Mouse (Mus musculus) frontal cortex, postnatal 14 days (tissue): Measurements from ENCODE around the gene Axin2.

Source experiments
- DNase-seq, 2 experiments: peaks; one replicate each; pipeline ENCODE4 v3.0.0; 2022; ENCODE audit warnings: low spot score in 2 of 2

Axin2 gene

DNA sequence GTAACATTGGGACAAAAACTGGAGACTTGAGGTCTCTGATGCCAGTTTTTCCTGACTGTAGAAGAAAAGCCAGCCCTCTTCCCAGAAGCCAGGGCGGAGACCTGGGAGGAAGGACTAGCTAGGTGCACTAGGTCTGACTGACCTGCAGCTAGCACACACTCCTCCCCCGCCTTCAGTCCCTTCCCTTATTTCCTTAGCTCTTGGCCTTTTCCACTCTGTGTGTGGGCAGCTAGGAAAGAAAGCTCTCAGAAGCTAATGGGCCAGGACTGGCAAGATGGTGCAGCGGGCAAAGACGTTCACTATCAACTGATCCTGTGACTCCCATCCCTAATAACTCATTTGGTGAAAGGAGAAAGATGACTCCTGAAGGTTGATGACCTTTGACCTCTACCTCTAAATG is 17.8 kb upstream of the Axin2 start:
- DNase-seq = no peak

DNA sequence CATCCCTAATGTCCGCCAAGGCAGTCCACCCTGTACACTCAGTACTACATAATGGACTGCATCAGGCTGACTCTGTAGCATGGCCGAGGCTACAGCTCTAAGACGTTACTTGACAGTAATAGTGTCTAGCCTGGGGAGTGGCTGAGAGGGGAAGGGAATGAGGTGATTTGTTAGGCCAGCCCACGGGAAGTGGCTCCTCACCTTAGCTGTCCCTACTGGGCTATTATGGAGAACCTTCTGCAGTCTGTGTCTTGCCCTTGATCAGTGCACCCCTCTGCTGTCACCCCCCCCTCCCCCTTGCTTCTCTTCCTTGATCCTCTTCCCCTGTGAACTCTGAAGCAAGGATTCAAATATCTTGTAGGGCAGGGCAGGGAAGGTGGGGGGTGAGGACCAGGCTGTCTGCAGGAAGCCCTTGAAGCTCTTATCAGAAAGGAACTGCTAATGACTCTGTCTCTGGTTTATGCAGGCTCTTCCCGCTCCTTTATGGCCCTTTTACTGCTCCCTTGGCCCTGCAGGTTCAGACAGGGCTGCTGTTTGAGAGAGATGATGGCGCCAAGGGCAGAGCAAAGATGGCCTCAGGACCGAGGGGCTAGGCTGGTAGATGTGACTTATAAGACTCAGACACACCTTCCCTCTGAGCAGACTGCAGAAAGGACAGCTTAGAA is 13.4 kb upstream of the Axin2 start:
- DNase-seq = no peak

DNA sequence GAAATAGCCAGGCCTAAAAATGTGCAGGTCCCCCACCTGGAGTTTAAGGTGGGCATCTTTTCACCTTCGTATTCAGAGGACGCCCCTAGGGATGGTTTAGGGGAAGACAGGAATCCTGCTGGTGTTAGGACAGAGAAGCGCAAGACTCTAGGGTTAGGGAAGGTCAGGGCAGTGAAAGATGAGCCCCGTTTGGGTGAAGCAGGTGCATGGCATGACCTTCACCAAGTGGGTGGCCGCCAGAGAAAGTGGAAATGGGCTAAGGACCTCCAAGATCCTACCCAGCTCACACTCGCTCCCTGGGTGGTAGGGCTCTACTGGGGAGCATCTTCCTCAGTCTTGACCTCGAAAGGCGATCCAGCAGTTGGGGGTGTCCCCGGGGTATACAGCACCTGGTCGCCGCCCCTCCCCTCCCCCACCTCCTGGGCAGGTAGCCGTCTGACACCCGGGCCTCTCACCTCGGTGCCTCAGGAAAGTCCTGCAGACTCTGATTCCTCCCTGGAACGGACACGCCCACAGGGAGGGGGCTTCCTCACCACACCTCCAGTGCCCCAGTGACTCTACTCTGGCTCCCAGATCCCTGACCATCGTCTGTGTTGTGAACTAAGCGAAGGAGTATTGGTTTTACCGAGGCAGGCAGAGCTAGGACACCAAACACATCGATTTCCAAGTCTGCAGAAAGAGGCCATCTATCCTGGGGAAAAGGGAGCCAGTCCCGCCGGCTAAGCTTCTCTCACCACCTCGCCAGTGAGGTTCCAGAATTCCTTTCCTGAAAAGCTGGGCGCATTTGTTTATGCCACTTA is 10.6 kb upstream of the Axin2 start:
- DNase-seq = no peak

DNA sequence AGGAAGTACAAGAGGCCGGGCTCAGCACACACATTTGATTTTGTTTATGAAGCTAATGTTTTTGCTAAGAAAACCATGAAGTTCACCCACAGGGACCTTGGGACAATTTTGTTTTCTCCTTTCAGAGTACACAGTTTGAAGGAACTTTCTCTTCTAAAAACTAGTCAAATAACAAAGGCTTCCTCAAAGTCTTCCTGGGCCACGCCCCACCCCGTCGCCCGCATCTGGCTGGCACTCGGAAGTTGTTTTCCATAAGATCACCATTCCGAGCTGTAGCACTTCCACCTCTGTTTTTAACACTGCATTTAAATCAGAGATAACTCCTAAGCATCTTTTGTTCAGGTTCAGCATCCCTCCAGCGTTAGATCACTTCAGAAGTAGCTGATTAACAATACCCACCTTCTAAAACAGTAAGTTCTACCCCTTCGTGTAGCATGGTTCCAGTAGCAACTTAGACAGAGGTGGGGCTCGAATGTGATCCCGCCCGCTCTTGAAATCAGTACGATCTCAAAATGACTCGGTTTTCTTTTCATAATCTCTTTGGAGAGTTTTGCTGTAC is 9.7 kb upstream of the Axin2 start:
- no peak for DNase-seq

DNA sequence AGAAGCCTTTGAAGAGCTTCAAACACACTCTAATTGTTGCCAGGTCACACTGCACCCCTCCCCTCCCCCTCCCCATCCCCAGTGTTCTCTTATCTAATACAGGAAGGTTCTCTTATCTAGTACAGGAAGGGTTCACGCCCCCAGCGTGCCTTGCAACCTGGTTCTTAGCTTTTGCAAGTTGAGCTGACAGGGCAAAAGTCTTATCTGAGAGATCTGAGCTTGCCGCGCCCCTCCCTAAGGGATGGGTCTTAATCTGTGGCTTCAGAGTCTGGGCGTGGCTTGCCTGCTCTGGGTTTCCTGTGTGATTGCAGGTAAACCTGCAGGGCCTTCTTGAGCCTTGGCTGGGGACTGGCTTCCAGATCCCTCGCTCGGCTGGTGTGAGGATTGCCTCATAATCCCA is 9.2 kb upstream of the Axin2 start:
- DNase-seq = no peak

DNA sequence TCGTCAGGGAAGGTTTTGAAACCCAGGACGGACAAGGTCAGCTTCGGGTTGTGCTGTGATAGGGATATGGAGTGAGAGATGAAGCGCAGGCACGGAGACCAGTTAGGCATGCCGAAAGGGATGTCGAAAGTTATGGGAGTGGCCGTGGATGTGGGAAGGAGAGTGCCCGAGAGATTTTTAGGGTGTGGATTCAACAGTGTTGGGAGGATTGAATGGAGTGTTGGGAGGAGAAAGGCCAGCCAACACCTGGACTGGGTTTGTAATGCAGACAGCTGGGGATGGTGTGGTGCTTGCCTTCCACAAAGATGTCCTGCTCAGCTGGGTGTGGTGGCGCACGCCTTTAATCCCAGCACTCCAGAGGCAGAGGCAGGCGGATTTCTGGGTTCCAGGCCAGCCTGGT is 8.0 kb upstream of the Axin2 start:
- DNase-seq = no peak

DNA sequence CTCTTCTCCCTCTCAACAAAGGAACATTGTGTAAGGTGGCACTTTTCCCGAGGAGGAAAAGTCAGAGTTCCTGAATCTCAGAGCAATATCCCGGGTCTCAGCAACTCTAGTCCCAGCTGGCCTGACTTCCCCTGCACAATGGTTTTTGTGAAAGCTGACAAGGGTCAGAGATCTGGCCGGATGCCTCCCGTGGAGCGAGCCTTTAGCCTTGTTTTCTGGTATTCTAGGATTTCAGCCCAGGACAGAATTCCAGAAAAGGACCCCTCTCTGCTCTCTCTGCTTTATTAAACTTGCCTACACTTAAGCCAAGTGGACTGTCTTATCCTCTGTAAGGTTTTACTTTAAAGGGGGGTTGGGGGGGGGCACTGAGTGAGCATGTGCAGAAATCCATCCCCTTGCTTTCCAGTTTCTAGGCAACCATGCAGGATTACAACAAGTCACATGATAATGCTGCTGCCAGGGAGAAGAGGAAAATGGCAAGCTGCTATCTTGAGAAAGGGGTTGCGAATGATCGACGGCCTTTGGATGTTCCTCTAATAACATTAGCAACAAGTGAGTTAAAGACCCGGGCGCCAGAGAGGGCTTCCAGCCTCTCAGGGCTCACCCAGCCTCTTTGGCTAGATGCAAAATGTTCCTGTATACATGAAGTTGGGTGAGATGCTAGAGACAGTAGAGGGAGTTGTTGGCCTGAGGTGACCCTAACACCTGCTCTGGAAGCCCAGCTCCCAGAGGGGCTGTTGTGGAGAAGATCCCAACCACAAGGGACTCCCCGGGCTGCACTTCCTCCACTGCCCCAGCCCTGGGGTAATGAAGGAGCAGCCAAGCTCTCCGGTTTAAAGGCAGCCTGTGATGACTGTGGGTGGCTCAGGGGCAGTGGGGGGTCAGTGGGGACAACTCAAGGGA is 2.5 kb upstream of the Axin2 start:
- peak in 1 of 2 experiments; percentile 37 for DNase-seq

DNA sequence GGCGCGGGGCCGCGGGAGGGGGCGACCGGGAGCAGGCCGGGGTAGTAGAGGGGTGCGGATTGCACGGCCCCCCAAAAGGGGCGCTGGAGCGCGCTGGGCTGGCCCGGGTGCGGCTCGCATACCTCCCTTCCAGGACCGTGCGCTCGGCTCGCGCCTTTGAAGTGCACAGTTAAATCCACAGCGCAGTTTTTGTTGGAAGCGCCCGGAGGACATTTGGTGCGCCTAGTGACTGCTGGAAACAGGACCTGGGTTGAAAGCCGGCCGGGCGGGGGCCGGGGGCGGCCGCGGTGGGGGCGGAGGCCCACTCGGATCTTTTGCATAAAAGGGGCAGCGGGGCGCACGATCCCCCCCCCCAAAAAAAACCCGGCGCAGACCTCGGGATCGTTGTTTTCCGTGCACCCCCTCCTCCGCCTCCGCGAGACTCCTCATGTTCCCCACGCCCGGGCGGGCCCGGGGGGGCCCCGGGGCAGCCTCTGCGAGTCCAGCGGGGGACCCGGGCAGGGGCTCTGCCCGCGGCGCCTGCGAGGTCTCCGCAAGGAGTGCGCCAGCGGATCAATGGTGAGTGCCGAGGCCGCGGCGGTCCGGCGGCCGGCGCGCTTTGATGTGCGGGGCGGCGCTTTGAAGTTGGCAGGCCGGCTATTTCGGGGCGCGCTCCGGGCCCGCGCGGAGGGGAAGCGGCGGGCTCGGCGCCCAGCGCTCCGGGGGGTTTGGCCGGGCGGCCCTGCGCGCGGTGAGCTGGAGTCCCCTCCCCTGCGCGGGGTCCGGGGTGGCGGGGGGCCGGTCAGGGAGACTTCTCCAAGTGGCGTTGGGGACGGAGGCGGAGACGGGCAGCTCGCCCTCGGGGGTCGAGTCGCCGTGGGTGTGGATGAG is 722 bp downstream of the Axin2 start:
- peak; percentile 76 for DNase-seq

DNA sequence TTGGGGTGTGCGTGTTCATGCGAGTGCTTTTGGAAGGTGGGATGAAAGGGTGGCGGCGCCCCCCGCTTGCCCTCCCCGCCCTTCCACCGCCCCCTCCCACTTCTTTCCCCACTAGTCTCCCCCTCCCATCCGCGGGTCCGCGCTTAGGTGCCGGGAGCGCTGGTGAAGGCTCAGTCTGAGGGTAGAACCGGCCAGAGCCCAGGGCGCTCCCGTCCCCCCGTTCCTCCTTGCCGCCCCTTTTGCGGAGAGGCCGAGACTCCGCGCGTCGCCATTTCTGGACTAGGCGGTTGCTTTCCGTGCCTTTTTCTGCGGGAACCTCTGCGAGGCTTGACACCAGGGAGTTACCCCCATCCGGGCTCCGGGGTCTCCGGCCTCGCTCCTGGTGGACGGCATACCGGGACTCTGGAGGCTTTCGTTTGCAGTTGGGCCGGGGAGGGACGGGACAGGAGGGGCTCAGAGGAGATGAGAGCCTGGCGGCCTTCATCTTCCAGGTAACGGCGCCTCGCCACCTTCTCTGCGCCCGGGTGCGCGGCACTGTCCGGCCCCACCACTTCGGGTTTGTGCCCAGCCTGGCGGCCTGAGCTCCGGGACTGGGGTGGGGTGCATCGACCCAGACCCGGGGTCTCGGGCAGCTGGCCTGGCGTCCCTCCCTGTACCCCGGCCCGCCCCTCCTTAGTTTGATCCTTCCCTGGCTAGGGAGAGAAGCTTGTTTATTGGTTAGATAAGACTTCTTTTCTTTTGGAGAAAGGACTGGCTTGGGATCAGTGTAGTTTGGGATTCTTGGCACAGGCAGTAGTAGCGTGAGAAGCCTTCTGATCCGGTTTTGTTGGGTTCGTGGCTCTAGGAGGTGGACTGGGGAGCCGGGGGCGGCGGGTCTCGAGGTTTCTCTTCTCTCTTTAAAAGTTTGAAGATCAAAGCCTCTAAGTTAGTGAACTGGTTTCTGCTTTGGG is 1.6 kb downstream of the Axin2 start:
- peak in 1 of 2 experiments; percentile 43 for DNase-seq

DNA sequence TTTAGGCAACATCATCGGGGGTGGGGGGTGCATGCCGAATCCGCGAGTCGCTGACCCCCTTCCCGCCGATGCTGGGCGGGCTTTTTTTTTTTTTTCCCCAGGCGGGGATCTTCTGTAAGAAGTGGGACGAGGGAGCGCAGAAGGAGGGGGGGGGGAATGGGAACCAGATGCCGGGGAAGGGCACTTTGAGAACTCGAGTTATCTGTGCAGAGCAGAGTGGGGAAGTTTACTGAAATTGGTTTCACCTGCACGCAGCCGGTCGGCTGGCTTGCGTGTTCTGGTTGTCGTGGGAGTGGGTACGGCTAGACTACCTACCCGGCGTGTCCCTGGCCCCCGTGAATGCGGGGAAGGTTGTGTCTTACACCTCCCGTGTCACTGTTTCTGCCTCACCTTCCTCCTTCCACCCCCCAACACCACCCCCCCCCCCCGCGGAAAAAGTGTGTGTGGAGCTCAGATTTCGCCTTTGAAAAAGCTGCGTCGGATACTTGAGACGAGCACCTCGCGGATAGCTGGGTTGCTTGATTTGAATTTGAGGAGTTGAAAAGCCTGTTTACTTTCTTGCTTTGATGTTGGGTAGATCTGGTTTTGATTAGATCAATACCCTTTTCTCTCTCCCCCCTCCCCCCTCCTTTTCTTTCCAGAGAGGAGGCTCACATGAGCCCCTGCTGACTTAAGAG is 2.5 kb downstream of the Axin2 start:
- no peak for DNase-seq

DNA sequence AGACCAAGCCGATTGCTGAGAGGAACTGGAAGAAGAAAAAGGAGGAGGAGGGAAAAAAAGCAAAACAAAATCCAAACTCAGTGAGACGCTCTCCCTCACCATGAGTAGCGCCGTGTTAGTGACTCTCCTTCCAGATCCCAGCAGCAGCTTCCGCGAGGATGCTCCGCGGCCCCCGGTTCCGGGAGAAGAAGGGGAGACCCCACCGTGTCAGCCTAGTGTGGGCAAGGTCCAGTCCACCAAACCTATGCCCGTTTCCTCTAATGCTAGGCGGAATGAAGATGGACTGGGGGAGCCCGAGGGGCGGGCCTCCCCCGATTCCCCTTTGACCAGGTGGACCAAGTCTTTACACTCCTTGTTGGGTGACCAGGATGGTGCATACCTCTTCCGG is 3.0 kb downstream of the Axin2 start:
- DNase-seq = no peak

DNA sequence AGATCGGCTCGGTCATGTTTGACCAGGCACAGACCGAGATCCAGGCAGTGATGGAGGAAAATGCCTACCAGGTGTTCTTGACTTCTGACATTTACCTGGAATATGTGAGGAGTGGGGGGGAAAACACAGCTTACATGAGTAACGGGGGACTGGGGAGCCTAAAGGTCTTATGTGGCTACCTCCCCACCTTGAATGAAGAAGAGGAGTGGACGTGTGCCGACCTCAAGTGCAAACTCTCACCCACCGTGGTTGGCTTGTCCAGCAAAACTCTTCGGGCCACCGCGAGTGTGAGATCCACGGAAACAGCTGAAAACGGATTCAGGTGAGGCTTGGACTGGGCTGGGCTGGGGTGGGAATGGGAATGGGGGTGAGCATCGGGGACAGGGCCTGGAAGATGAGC is 3.6 kb downstream of the Axin2 start:
- no peak for DNase-seq

DNA sequence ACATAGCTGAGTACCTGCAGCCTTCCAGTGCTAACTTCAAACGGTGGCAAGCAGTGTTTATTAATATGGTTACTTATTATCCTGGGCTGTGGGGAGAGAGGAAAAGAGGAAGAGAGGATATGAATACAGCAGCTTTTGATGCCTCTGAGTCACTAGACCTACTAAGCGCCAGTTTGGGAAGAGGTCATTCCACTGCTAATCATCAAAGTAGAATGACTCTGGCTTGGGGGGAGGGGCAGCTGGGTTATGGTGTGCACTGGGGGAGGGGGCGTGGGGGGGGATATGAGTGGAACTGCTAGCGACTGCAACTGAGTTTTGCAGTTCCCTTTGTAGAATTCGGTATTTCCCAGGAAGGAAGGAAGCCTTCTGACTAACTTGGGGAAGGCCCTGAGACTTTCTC is 4.2 kb downstream of the Axin2 start:
- DNase-seq = no peak

DNA sequence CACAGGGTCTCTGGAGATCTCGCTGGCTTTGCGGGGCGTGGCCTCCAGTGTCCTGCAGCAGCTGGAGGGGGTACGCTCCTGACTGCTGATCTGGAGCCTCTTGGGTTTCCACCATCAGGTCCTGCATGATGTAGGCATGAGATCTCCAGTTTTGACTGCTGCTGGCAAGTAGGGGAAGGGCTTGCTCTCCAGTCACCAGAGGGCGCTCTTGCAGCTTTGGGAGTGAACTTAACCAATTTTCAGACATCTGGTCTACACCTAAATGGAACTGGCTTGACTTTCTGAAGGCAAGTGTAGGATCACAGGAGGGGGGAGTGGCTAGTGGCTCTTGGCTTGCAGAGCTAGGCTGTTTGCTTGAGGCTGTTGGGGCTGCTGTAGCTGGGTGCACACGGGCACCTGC is 5.1 kb downstream of the Axin2 start:
- peak; percentile 78 to 82 for DNase-seq

DNA sequence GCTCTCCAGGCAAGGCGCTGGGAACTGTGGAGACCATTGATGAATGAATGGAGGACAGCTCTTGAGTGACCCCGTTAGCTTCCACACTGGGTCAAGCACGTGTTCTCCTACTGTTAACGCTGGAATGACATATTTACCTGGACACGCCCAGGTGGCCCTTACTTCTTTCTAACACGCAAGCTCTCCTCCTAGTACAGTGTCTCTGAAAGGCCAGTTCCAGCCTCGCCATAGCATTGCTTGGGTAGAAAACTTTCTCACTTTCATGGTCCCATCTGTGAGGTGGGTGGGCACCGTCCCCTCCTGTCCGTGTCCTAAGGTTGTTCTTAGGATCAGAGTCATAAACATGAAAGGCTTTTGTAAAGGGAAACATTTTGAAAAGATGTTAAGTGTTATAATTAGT is 5.7 kb downstream of the Axin2 start:
- no peak for DNase-seq

DNA sequence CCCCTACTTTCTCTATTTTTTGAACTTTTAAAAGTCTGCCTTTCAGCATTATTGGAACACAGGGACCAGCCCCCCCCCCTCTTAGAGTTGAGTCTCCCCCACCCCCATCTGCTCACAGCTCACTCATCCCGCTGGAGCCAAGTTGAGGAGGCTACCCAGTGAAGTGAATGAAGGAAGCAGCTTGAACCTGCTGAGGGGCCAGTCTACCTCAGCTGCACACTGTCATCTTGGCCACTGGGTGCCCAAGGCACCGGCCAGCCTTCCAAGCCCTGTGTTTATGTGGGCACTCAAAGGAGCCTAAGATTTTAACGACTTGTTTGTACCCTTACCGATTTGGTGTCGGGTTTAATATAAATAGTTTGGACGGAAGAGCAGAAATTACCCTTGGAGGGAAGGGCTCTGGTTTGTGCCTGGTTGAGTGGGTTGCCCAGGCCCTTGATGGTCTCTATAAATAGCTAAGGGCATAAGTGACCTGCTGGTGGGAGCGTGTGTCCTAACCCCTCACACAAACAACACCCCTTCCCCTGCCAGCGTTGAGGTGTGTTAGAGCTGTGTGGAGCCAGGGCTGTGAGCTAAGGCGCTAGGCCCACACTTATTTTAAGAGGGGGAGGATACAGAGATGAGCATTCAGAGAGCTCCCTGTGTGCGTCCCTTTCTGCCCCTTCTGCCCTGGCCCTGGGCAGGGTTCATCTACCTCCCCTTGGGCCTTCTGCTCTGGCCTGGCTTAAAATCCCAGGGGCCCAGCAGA is 6.4 kb downstream of the Axin2 start:
- DNase-seq = no peak

DNA sequence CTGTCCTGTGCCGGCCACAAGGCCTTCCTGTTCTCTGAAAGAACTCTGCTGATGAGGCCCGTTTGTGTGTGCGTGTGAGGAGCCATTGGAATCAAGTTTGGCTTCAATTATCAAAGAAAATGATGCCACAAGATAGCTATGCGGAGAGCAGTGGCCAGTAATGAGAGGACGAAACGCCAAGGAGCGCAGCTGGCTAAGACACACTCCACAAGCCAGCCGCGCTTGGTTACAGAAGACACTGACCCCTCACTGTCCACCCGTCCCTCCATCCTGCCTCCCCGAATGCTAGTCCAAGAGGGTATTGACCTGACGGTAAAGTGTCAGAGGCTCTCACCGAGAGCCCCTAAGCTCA is 6.9 kb downstream of the Axin2 start:
- no peak for DNase-seq

DNA sequence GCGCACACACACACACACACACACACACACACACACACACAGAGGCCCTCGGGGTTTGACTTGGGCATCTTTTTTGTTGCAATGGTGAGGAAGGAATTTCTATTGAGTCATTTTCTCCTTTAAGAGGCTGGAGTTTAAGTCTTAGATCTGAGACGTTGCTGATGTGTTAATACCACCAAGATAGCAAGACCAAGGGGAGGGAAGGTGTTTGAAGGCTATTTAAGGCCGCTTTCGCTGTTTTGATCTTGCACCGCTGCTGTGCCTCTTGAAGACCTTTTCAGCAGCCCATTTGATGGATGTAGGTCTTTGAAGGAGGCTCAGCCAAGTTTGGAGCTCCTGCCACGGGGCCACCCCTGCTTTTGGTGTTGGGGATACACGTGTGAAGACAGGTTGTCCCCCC is 7.9 kb downstream of the Axin2 start:
- DNase-seq = no peak

DNA sequence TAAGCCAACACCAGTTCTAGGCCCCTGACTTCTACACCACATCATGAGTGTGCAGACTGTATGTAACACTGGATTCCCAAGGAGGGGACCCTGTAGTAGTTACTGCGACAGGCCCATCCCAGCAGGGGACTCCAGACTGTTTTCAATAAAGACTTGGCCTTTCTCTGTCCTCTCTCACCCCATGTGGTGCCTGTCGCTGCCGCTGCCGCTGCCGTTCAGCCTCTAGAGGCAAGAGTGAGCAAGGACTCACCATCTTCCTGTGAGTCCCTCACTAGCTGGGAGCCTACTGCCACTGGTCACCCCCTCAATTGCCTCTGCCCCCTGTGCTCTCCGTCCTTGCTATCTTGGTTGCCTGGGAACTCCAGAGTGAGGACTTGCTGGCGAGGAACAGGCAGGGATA is 8.6 kb downstream of the Axin2 start:
- DNase-seq = no peak
